Mouse (Mus musculus): ENCODE results near the gene Olfr322.

DNA sequence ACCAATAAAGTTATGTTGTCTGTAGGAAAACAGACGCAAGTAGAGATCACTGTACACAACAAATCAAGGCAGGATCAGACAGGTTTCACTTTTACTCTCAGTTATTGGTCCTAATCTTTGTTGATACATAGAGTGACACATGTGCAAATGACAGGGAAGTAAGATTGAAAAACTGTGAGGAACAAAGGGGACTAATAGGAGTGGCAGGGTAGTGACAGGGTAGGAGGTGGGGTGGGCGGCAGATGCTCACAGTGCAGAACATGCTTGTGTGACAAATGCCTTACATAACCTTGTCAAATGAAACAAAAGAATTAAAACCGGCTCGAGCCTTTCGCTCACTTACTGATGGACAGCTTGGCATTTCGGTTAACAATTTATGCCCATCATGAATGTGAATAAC lies 39.8 kb upstream of the Olfr322 start:
- TF ChIP-seq CTCF (IDR thresholded peaks at IDR 0.05; ENCODE audit: borderline replicate concordance, extremely low read depth, insufficient read depth, insufficient read length) = no peak
- no peak for TF ChIP-seq POLR2A (IDR thresholded peaks at IDR 0.05; ENCODE audit: borderline replicate concordance, extremely low read depth, insufficient read depth, insufficient read length, poor library complexity, severe bottlenecking)
